Mouse (Mus musculus) ES-Bruce4 (cell line): ENCODE measurements at regions not wholly inside any gene's neighbourhood (a gene's known extent, or its start where the extent isn't known, plus 50 kb on each side); places are given as distances from the start of the nearest gene placed in this dataset.

Experiments used
- CTCF ChIP-seq: IDR thresholded peaks from one replicate; pipeline ENCODE4 v1.8.1; 2011; ENCODE audit warnings: low read depth, low read length
- EP300 ChIP-seq: IDR thresholded peaks from 2 replicates; pipeline ENCODE4 v1.6.1; 2011; ENCODE audit warnings: low read depth, low read length; ENCODE audit not compliant: insufficient read depth
- POLR2A ChIP-seq: IDR thresholded peaks from one replicate; pipeline ENCODE4 v1.8.1; 2011; ENCODE audit warnings: low read length; ENCODE audit not compliant: insufficient read depth

GRCm38 (mm10) chr4:29482407-29482806, 669.5 kb downstream of the Epha7 start:
- TF ChIP-seq POLR2A (no peak), CTCF (no peak), EP300 (no peak)
